ENCODE assay signal across 9 mouse cellular contexts in the genomic region with DNA sequence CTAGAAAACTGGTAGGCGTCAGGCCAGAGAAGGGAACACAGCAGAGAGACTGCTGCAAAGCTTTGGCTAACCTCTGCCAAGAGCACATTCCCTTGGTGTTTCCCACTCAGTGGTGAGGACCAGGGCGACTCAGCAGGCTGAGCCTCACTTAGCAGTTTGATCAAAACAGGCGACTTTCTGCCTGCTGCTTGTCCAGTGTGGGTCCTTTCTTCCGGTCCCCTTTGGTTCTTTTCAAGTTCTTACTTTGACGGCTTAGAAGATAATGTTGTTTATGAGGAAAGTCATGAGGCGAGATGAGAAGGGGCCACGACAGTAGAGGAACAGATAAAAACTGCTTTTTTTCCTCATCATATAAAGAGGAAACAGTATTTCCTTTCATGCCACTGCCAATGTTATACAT. TPM values are rescaled to one million over a fixed set of nuclear protein-coding genes. Genes with fewer than 3 reads are reported as not detected.
A peak's percentile ranks its signal among the peaks of the same experiment; 100 is the strongest.
DNase-seq lines count a peak whose midpoint lies in the region; ATAC-seq and TF ChIP-seq lines count a peak whose summit lies in the region.
"Had no signal": no experiment of that assay in that cellular context is flagged by ENCODE, and none has a peak within 500 bp of the region (broad histone marks: within the 10 kb centered on the region; RNA-seq: fewer than 3 reads in every experiment).

No protein-coding gene starts in this region.

- H3K4me3 ChIP-seq in stomach, postnatal 0 days (ENCODE audit: low read depth, low read length): no peak overlapping the region

- WGBS in stomach, postnatal 0 days: 39% methylated on average over 7 of the region's 7 CpGs

- H3K9me3 ChIP-seq in stomach, postnatal 0 days (ENCODE audit: control insufficient read depth, low read length): no peaks in the 10 kb centered on the region

- no peaks in the 10 kb centered on the region for H3K36me3 ChIP-seq in stomach, postnatal 0 days (ENCODE audit: control insufficient read depth, insufficient read depth, low read length)

- no peak for TF ChIP-seq EP300 in stomach, postnatal 0 days (optimal IDR thresholded peaks at IDR 0.05)

- H3K27ac ChIP-seq in stomach, postnatal 0 days (replicated peaks): peak overlapping the region; percentile 46

- H3K9ac ChIP-seq in stomach, postnatal 0 days (ENCODE audit: low read length): no peak overlapping the region

- H3K4me1 ChIP-seq in stomach, postnatal 0 days (replicated peaks; ENCODE audit: control insufficient read depth, insufficient read depth): no peaks in the 10 kb centered on the region

- H3K27me3 ChIP-seq in stomach, postnatal 0 days (ENCODE audit: control insufficient read depth, insufficient read depth, low read length): no peaks in the 10 kb centered on the region

- no peak for TF ChIP-seq CTCF in stomach, postnatal 0 days (IDR thresholded peaks at IDR 0.05; ENCODE audit: low read depth)

- DNase-seq in adrenal gland, adult (ENCODE audit: inconsistent age in 2 of 2, low spot score in 1 of 2): peak; percentile 43 to 76
- DNase-seq in adrenal gland, postnatal 4 days (ENCODE audit: low spot score in 2 of 2): no peak
- peak; percentile 45 for DNase-seq in urinary bladder, postnatal 14 days (ENCODE audit: low spot score)
- no peak for DNase-seq in urinary bladder, postnatal 10 days (ENCODE audit: low spot score)
- peak; percentile 21 to 46 for DNase-seq in kidney, postnatal 4 days
- DNase-seq in stomach, postnatal 0 days (ENCODE audit: low spot score): no peak
- no peak for DNase-seq in spleen, adult 18-20 months
- no peak for DNase-seq in layer of hippocampus, adult 9-10 months (ENCODE audit: low spot score)
- DNase-seq: midbrain, embryonic 14.5 days had no signal

- no peak overlapping the region for H3K4me2 ChIP-seq in stomach, postnatal 0 days (replicated peaks; ENCODE audit: low read depth)

- ATAC-seq in stomach, postnatal 0 days (ENCODE audit: low FRiP score, low TSS enrichment): no peak

RNA-seq across cellular contexts. Expression of gene Adk, which starts 49.2 kb away (rescaled TPM):
- total RNA-seq in adrenal gland, postnatal 4 days (2021): 100 to 1,000 TPM; 123 to 142 TPM
- polyA plus RNA-seq in stomach, postnatal 0 days (2015; fragmentation: Nextera tagmentation; extraction: Ambion mirVana): 106 and 110 TPM in 2 replicates

RNA-seq across cellular contexts. Expression of gene Ap3m1, which starts 49.3 kb away (rescaled TPM):
- total RNA-seq in adrenal gland, postnatal 4 days (2021): 10 to 100 TPM; 72.4 to 81.7 TPM
- 42.7 and 46.8 TPM in 2 replicates for polyA plus RNA-seq in stomach, postnatal 0 days (2015; fragmentation: Nextera tagmentation; extraction: Ambion mirVana)

Comparison
In these comparisons a context has a peak if more than half of its experiments do, and no peak if none do; other contexts are left out.
1. DNase-seq: peak in adrenal gland, adult (2 of 2), urinary bladder, postnatal 14 days (single experiment) and kidney, postnatal 4 days (2 of 2); none in adrenal gland, postnatal 4 days (0 of 2), urinary bladder, postnatal 10 days (single experiment), stomach, postnatal 0 days (single experiment), spleen, adult 18-20 months (0 of 2) and layer of hippocampus, adult 9-10 months (single experiment).